Mouse (Mus musculus): ENCODE measurements around the gene Banf2. TPM values are rescaled to one million over a fixed set of nuclear protein-coding genes. Genes with fewer than 3 reads are reported as not detected.
A peak's percentile ranks its signal among the peaks of the same experiment; 100 is the strongest.

The Banf2 gene
- 0.33 and 0.59 TPM in 2 replicates for polyA plus RNA-seq (2015; fragmentation: Nextera tagmentation; extraction: Ambion mirVana)

DNA sequence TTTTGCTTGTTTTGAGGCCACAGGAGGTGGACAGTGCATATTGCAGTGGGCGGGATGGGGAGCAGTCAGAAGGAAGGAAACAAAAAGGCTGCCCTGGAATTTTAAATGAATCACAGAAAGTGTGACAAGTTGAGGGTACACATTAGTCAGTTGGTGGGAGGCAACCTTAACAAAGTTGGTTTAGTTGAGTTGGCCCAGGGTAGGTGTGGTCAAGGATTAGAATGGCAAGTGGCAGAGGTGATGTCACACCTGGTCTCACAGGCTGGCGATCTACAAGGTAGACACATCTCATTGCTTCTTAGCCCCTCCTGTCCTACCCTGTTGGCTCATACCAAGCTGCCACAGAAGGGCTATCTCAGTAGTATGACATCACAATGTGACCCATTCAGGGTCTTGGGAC, at the start of gene Banf2:
Banf2 (plus strand) TSS at position 396 of the 400 bp plus-strand sequence.
- Histone ChIP-seq H3K27me3 (replicated peaks) (no peaks in the 10 kb centered on the region), H3K27ac (no peak within 1 kb of the TSS), H3K9ac (no peak within 1 kb of the TSS), H3K4me2 (no peak within 1 kb of the TSS), H3K4me1 (no peaks in the 10 kb centered on the region), H3K9me3 (no peaks in the 10 kb centered on the region), H3K4me3 (replicated peaks) (no peak within 1 kb of the TSS), H3K36me3 (no peaks in the 10 kb centered on the region)
- ATAC-seq (ENCODE audit: insufficient read depth, low FRiP score, low read depth), result no peak
- WGBS, result 85% methylated on average over 2 of the region's 2 CpGs

DNA sequence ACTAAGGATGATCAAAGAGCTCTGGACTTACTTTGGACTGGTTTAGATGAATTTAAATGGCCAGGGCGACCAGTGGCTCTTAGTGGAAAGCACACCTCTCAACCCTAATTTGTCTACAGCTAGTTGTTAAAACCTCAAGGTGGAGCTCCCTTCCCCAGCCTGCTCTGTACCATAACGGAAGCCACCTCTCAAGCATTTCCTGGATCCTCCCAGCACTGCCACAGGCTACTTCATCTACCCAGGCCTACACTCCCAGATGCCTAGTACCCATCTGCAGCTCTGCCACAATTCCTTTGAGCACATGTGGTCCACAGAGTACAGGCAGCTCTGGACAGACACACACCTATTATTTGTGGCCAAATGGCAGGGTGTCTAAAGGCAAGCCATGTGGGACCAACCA, 49.4 kb upstream of the Banf2 start:
- H3K36me3 ChIP-seq, result peaks cover 22% of the 10 kb centered on the region; the same call in 1 of the 2 replicates

DNA sequence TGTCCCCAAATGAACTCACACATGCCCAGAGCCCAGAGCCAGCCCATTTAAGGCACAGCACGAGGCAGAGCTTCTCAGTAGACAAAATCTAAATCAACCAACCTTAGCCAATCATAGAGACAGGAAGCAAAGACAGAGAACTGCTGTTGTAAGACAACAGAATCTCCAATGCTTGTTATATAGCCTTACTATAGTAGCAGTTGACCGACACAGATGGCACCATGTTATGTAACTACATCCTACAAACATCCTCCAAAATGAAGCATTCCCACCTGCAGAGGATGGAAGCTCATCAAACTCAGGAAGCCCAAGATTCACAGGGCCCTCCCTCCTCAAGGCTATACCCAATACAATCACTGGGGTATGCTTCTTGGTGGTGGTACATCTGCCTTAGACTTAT, 45.4 kb upstream of the Banf2 start:
- WGBS, result 74% methylated on average over 2 of the region's 2 CpGs
- Histone ChIP-seq H3K9me3 (no peaks in the 10 kb centered on the region), H3K9ac (no peak overlapping the region), H3K4me2 (no peak overlapping the region), H3K27ac (no peak overlapping the region), H3K27me3 (replicated peaks) (no peaks in the 10 kb centered on the region), H3K4me3 (replicated peaks) (no peak overlapping the region), H3K36me3 (peaks cover 12% of the 10 kb centered on the region; the same call in 1 of the 2 replicates), H3K4me1 (no peaks in the 10 kb centered on the region)
- no peak for ATAC-seq (ENCODE audit: insufficient read depth, low FRiP score, low read depth)

More for the DNA sequence above, 49.4 kb upstream of the Banf2 start:
- no peak overlapping the region for H3K4me3 ChIP-seq (replicated peaks)
- no peak overlapping the region for H3K4me2 ChIP-seq
- H3K27me3 ChIP-seq (replicated peaks), result no peaks in the 10 kb centered on the region
- H3K4me1 ChIP-seq, result no peaks in the 10 kb centered on the region
- H3K9me3 ChIP-seq, result no peaks in the 10 kb centered on the region
- no peak overlapping the region for H3K27ac ChIP-seq
- H3K9ac ChIP-seq, result no peak overlapping the region
- ATAC-seq (ENCODE audit: insufficient read depth, low FRiP score, low read depth), result no peak
- 57% methylated on average over 2 of the region's 2 CpGs for WGBS

DNA sequence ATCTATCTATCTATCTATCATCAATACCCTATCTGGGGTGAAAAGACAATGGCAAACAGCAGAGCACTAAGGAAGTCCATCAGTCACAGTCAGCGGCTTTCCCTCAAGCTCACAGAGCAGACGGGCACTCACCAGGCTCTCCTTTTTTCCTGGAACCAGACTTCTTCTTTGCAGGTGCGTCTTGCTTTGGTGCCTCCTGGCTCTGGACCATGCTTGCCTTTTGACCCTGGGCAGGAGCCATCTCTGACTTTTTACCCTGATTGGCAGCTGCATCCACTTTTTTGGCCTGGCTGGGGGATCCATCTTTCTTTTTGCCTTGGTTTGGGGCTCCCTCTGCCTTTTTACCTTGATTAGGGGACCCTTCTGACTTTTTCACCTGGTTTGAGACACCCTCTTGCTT, 44.8 kb upstream of the Banf2 start:
- no peak for ATAC-seq (ENCODE audit: insufficient read depth, low FRiP score, low read depth)
- 88% methylated on average over 3 of the region's 3 CpGs for WGBS
- Histone ChIP-seq H3K36me3 (peaks cover 12% of the 10 kb centered on the region; the same call in 1 of the 2 replicates), H3K4me2 (no peak overlapping the region), H3K4me3 (replicated peaks) (no peak overlapping the region), H3K27ac (no peak overlapping the region), H3K9me3 (no peaks in the 10 kb centered on the region), H3K4me1 (no peaks in the 10 kb centered on the region), H3K27me3 (replicated peaks) (no peaks in the 10 kb centered on the region), H3K9ac (no peak overlapping the region)

DNA sequence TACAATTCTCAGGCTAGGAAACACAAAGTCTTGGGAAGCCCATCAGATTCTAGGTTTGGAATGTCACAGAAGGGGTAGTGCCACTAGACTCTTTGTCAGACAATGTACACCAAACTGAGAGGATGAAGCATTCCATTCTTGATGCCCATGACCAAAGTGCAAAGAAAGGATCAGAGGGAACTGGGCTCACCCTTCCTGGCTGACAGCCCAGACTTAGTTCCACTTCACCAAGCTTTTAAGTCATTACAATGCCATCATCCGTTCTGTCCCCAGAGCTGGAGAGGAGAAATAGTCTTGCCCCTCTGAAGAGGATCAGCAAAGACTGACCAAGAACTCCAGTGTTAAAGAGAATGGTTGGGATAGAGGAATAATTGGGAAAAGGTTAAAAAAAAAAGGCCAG, 41.9 kb upstream of the Banf2 start:
- no peak overlapping the region for H3K4me2 ChIP-seq
- WGBS, result 52% methylated on average over 1 of the region's 1 CpGs
- no peak overlapping the region for H3K9ac ChIP-seq
- H3K4me1 ChIP-seq, result no peaks in the 10 kb centered on the region
- no peaks in the 10 kb centered on the region for H3K27me3 ChIP-seq (replicated peaks)
- H3K4me3 ChIP-seq (replicated peaks), result no peak overlapping the region
- H3K36me3 ChIP-seq, result peaks cover 6% of the 10 kb centered on the region; the same call in 1 of the 2 replicates
- H3K27ac ChIP-seq, result no peak overlapping the region
- no peak for ATAC-seq (ENCODE audit: insufficient read depth, low FRiP score, low read depth)
- H3K9me3 ChIP-seq, result no peaks in the 10 kb centered on the region

DNA sequence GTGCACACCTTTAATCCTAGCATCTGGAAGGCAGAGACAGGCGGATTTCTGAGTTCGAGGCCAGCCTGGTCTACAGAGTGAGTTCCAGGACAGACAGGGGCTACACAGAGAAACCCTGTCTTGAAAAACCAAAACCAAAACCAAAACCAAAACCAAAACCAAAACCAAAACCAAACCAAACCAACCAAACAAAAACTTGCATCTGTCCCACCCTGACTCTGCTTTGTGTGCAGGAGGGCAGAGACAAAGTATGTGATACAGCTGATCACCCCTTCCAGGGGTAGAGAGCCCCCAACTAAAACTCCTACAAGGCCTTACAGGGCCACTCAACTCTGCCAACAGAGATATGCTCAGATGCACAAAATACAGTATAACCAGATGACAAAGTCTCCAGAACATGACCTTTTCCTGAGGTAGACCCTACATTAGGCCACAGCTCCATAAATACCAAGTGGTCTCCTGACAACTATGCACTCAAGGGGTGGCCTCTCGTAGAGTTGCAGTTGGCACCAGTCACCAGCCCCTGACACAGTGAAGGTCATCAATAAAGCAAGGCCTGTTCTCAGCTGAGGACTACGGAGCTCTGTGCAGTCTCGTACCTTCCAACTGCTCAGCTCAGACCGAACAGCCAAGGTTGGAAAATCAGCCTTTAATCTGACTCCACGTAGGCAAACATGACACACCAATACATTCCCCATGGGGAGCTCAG, 40.7 kb upstream of the Banf2 start:
- no peak overlapping the region for H3K27ac ChIP-seq
- H3K27me3 ChIP-seq (replicated peaks), result no peaks in the 10 kb centered on the region
- no peak overlapping the region for H3K9ac ChIP-seq
- WGBS, result 75% methylated on average over 7 of the region's 7 CpGs
- H3K36me3 ChIP-seq, result peaks cover 6% of the 10 kb centered on the region; the same call in 1 of the 2 replicates
- ATAC-seq (ENCODE audit: insufficient read depth, low FRiP score, low read depth), result no peak
- H3K9me3 ChIP-seq, result no peaks in the 10 kb centered on the region
- H3K4me2 ChIP-seq, result no peak overlapping the region
- H3K4me1 ChIP-seq, result no peaks in the 10 kb centered on the region
- no peak overlapping the region for H3K4me3 ChIP-seq (replicated peaks)

DNA sequence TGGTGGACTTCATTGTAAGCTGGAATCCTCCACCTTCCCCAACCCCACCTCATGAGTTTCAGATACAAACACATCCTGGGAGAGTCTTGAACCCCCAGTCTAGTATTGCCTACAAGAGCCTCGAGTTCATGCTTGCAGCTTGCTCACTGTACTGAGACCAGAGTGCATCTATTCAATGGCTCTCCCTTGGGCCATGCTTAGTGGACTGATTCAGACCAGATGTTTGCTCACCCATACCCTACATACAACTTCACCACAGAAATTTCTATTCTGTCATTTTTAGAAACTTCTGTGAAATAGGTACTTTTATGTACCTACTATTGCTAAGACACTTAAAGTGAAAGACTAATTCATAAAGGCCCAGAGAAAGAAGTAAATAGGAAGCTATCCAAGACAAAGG, 39.9 kb upstream of the Banf2 start:
- no peak for ATAC-seq (ENCODE audit: insufficient read depth, low FRiP score, low read depth)
- no peak overlapping the region for H3K9ac ChIP-seq
- no peaks in the 10 kb centered on the region for H3K9me3 ChIP-seq
- H3K27me3 ChIP-seq (replicated peaks), result no peaks in the 10 kb centered on the region
- 80% methylated on average over 1 of the region's 1 CpGs for WGBS
- H3K4me2 ChIP-seq, result no peak overlapping the region
- H3K36me3 ChIP-seq, result no peaks in the 10 kb centered on the region
- no peaks in the 10 kb centered on the region for H3K4me1 ChIP-seq
- H3K4me3 ChIP-seq (replicated peaks), result no peak overlapping the region
- no peak overlapping the region for H3K27ac ChIP-seq

DNA sequence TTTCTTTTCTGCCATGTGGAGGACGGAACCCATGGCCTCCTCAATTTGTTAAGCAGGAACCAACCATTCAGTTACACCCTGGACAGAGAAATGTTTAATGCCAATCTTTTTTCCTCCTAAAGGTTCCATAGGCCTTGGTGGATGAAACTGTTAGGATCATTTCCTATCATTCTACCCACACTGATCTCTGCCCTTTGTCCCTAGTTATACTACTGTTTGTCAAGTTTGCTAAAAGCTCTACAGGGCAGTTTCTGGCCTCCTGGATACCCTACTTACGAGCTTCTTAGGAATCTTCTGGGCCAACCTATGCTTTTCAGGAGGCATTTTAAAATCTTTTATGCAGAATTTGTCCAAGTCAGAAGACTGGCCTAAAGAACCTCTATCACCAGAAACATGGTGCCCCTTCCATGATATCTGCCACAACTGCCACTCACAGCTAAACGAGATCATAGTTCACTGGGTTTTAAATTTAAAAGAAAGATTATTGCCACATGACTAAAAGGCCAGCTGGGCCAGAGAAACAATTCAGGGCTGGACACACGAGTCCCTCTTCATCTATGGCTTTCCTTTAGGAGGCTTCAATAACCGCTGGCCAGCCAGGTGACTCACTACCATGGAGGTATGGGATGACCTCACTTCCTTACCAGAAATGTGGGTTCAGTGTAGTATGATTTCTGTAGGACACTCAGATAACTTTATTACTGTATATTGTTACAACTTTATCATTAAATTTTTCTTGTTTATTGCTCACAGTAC, 30.5 kb upstream of the Banf2 start:
- no peaks in the 10 kb centered on the region for H3K9me3 ChIP-seq
- H3K27me3 ChIP-seq (replicated peaks), result no peaks in the 10 kb centered on the region
- no peaks in the 10 kb centered on the region for H3K36me3 ChIP-seq
- H3K4me3 ChIP-seq (replicated peaks), result no peak overlapping the region
- no peak for ATAC-seq (ENCODE audit: insufficient read depth, low FRiP score, low read depth)
- no peak overlapping the region for H3K4me2 ChIP-seq
- peaks cover 38% of the 10 kb centered on the region for H3K4me1 ChIP-seq
- WGBS, result 84% methylated on average over 5 of the region's 5 CpGs
- H3K9ac ChIP-seq, result no peak overlapping the region
- H3K27ac ChIP-seq, result no peak overlapping the region

DNA sequence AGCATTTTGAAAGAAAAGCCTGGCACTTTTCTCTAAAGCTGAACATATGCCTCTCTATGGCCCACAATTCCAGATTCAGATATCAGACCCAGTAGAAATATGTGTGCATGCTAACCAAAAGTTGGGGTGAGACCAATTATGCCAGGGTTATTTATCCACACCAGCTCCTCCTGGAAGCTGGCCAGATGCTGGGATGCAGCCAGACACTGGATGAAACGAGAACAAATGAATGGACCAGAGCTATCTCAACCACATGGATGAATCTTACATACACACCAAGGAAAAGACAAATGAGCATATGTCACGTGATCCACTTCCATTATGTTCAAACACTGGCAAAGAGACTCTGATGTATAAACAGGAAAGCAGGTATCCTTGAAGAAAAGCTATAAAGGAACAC, 29.3 kb upstream of the Banf2 start:
- no peak for ATAC-seq (ENCODE audit: insufficient read depth, low FRiP score, low read depth)
- peaks cover 45% of the 10 kb centered on the region for H3K4me1 ChIP-seq
- no peak overlapping the region for H3K4me3 ChIP-seq (replicated peaks)
- H3K27me3 ChIP-seq (replicated peaks), result no peaks in the 10 kb centered on the region
- no peaks in the 10 kb centered on the region for H3K36me3 ChIP-seq
- no peaks in the 10 kb centered on the region for H3K9me3 ChIP-seq
- no peak overlapping the region for H3K4me2 ChIP-seq
- H3K27ac ChIP-seq, result no peak overlapping the region
- H3K9ac ChIP-seq, result no peak overlapping the region
- 37% methylated on average over 2 of the region's 2 CpGs for WGBS

DNA sequence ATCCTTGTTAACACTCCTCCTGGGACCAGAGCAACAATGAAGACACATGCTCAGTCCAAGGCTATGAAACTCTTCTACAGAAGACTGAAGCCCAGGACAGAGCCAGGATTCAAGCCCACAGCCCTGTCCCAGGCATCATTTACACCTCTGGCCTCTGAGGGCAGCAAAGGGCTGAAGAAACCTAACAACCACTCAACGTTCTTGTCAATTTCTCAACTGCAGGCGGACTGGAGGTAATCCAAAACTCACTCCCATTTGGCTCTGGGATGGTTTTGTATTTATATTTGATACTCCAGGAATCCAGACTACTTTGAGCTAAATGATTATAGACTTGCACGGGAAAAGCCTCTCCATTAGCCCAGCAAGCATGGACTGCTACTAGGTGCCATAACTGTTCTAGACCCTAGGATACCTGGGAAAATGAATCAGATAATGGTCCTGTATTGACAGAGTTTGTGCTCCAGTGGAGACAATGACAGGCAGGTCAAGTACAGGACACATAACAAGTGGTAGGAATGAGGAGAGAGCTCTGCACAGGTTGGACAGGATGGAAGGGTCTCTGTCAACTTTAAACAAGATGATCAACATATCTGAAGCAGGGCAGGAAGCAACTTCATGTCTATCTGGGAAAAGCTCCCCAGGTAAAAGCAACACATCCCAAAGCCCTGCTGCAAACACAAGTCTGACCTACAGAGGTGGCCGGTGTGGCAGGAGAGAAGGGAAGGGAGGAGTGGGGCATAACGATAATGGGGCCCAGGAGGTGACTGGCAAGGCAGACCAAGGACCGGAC, 27.5 kb upstream of the Banf2 start:
- H3K9ac ChIP-seq, result no peak overlapping the region
- no peaks in the 10 kb centered on the region for H3K27me3 ChIP-seq (replicated peaks)
- WGBS, result 58% methylated on average over 6 of the region's 6 CpGs
- no peaks in the 10 kb centered on the region for H3K9me3 ChIP-seq
- H3K4me1 ChIP-seq, result peaks cover 45% of the 10 kb centered on the region
- H3K4me3 ChIP-seq (replicated peaks), result no peak overlapping the region
- no peak for ATAC-seq (ENCODE audit: insufficient read depth, low FRiP score, low read depth)
- H3K4me2 ChIP-seq, result peak overlapping the region; percentile 26; the same call in 1 of the 2 replicates
- H3K27ac ChIP-seq, result peak overlapping the region; percentile 21; the same call in 1 of the 2 replicates
- H3K36me3 ChIP-seq, result no peaks in the 10 kb centered on the region

DNA sequence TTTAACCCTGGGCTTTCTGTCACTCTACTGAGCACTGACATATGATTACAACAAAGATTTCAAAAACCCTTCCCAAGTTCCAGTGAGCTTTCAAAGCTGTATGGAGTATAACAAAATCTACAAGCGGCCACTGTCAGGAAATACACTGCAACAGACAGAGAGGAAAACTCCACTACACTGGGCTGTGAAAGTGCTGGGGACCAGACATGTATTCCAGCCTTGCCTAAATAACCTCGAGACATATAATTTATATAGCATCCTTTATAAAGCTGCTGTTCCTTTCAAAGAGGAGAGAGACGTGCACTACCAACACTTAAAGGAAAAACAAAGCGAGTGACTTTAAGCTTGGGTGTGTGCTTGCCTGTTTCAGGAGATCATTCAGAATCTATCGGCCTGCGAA, 26.2 kb upstream of the Banf2 start:
- Histone ChIP-seq H3K9ac (no peak overlapping the region), H3K4me3 (replicated peaks) (no peak overlapping the region), H3K27me3 (replicated peaks) (no peaks in the 10 kb centered on the region), H3K36me3 (no peaks in the 10 kb centered on the region), H3K4me2 (peak overlapping the region; percentile 6; the same call in 1 of the 2 replicates), H3K9me3 (no peaks in the 10 kb centered on the region), H3K4me1 (peaks cover 45% of the 10 kb centered on the region), H3K27ac (no peak overlapping the region)
- no peak for ATAC-seq (ENCODE audit: insufficient read depth, low FRiP score, low read depth)
- 67% methylated on average over 6 of the region's 6 CpGs for WGBS

DNA sequence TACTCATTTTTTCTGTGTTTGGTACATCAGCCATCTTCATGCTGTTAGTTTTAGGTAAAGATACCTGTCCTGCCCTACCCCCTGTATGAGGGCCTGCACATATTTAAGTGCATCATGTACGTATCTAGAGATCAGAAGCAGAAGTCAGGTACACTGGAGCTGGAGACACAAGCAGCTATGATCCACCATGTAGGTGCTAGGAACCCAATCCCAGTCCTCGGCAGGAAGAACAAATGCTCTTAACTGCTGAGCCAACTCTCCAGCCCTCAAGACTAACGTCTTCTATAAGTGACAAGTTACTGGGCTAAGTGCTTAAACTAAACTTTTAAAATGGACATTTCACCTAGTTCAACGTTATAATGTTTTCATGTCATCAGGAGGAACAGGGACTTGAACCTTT, 25.6 kb upstream of the Banf2 start:
- Histone ChIP-seq H3K27ac (no peak overlapping the region), H3K9ac (no peak overlapping the region), H3K27me3 (replicated peaks) (no peaks in the 10 kb centered on the region), H3K4me3 (replicated peaks) (no peak overlapping the region), H3K36me3 (no peaks in the 10 kb centered on the region), H3K4me1 (peaks cover 45% of the 10 kb centered on the region), H3K9me3 (no peaks in the 10 kb centered on the region), H3K4me2 (peak overlapping the region; percentile 6; the same call in 1 of the 2 replicates)
- 78% methylated on average over 4 of the region's 4 CpGs for WGBS
- no peak for ATAC-seq (ENCODE audit: insufficient read depth, low FRiP score, low read depth)

Measured in stomach, embryonic 15.5 days (tissue).